Mouse (Mus musculus): ENCODE results near the gene Eno2. TPM values are rescaled to one million over a fixed set of nuclear protein-coding genes. Genes with fewer than 3 reads are reported as not detected.

Eno2 gene
- total and polyA plus RNA-seq, 2 experiments from 2014 or later, result 175 to 267 TPM

DNA sequence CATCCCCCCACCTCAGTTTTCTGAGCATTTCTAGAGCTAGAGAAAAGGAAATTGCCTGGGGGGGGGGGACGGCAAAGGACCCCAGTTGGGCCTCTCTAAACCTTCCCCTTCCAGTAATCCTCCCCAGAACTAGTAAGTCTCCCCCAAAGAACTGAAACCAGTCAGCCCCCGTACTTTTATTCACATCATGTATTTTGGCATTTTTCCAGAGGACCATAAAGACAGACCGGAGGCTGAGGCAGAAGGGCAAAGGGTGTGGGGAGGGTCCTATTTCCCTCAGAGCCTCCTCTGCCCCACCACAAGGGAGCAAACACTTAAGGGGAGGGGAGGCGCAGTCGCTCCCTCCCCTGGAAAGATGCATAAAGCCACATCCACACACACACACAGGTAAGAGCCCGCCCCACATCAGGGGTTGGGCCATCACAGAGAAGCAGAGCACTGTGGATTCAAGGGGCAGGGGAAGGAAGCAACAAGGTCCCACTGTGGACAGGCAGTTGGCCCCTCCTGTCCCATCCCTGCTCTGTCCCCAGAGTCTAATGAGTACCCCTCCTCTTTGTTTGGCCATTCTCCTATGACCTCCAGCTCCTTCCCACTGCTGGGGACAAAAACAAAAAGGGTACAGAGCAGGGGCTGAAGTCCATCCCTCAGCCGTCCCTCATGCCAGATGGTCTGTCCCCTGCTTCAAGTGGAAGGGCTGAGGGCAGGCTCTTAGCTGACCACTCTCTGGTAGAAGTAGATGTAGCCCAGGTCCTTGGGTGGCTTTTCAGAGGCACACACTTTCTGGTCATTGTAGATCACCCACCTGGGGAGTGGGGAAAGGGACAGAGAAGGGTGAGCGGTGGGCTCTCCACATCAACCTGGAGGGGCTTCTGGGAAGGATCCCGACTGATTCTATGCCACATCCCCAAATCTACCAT is 45.6 kb upstream of the Eno2 start:
- H3K27me3 ChIP-seq (ENCODE audit: insufficient read depth, low read length), result no peaks in the 10 kb centered on the region
- no peak overlapping the region for H3K4me3 ChIP-seq (ENCODE audit: low read depth, low read length)
- H3K9me3 ChIP-seq (ENCODE audit: low read length), result no peaks in the 10 kb centered on the region
- 0 out of 2 replicates have a peak overlapping the region, but pooled peaks have one; percentile 19 for H3K9ac ChIP-seq (replicated peaks; ENCODE audit: low read length, poor library complexity, severe bottlenecking)
- 69% methylated on average over 9 of the region's 9 CpGs for WGBS
- H3K4me2 ChIP-seq (ENCODE audit: low read depth, low read length, poor library complexity, severe bottlenecking), result peak overlapping the region; percentile 87; the same call in 1 of the 2 replicates
- no peak overlapping the region for H3K27ac ChIP-seq (ENCODE audit: low read depth, low read length)
- ATAC-seq (ENCODE audit: low FRiP score) (no peak), DNase-seq (ENCODE audit: low spot score) (peak; percentile 40)
- TF ChIP-seq CTCF (IDR thresholded peaks at IDR 0.05), result no peak
- H3K4me1 ChIP-seq (ENCODE audit: insufficient read depth, low read length), result peaks cover 12% of the 10 kb centered on the region
- H3K36me3 ChIP-seq (ENCODE audit: insufficient read depth, low read length), result peaks cover 53% of the 10 kb centered on the region

DNA sequence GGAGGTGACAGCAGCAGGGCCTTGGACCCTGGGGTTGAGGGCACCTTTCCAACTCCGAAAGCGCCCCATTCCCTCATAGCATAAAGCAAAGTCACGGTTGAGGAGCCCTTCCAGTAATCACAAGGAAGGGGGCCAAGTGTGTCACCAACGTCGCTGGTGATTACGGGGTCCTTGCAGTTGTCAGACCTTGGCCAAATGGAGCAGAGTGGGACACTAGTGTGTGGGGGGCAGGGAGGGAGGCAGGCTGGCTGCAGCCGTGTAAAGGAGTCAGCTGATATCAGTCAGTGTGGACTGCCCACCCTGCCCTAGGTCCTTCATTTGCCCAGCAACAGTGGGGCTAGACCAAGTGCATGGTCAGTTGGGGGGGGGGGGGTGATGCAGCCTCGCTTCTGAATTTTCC is 45.0 kb upstream of the Eno2 start:
- 39% methylated on average over 8 of the region's 8 CpGs for WGBS
- peak overlapping the region; percentile 61 for H3K4me3 ChIP-seq (ENCODE audit: low read depth, low read length)
- no peak for TF ChIP-seq CTCF (IDR thresholded peaks at IDR 0.05)
- H3K36me3 ChIP-seq (ENCODE audit: insufficient read depth, low read length), result peaks cover 47% of the 10 kb centered on the region
- no peaks in the 10 kb centered on the region for H3K9me3 ChIP-seq (ENCODE audit: low read length)
- ATAC-seq (ENCODE audit: low FRiP score), result peak; percentile 35
- peak overlapping the region; percentile 74; the same call in 1 of the 2 replicates for H3K27ac ChIP-seq (ENCODE audit: low read depth, low read length)
- H3K4me1 ChIP-seq (ENCODE audit: insufficient read depth, low read length), result peaks cover 14% of the 10 kb centered on the region
- H3K27me3 ChIP-seq (ENCODE audit: insufficient read depth, low read length), result no peaks in the 10 kb centered on the region
- H3K9ac ChIP-seq (replicated peaks; ENCODE audit: low read length, poor library complexity, severe bottlenecking), result no peak overlapping the region
- peak; percentile 32 for DNase-seq (ENCODE audit: low spot score)
- peak overlapping the region; percentile 87 for H3K4me2 ChIP-seq (ENCODE audit: low read depth, low read length, poor library complexity, severe bottlenecking)

DNA sequence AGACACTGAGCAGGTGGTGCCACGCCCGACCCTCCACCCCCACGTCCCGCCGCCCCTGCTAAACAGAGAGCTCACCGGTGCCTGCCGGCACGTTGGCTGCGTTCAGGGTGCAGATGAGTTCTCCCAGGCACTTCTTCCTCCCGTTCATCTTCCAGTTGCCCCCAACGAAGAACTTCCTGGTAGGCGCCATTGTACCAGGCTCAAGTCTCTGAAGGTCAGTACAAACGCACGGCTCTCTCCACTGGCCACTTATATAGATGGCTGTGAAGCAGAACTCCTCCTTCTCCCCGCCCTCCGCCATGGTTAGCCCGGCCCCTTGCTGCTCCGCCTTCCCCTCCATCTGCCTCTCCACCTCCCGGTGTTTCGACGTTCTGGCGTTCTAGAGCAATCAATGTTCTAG is 44.5 kb upstream of the Eno2 start, which contains the start of gene Tpi1:
Gene Tpi1 (minus strand): TSS at position 364 of the 400 bp plus-strand sequence.
- Histone ChIP-seq H3K27ac (ENCODE audit: low read depth, low read length) (peak within 1 kb of the TSS; percentile 74), H3K9me3 (ENCODE audit: low read length) (no peaks in the 10 kb centered on the region), H3K9ac (replicated peaks; ENCODE audit: low read length, poor library complexity, severe bottlenecking) (peak within 1 kb of the TSS; percentile 71), H3K4me3 (ENCODE audit: low read depth, low read length) (peak within 1 kb of the TSS; percentile 61), H3K27me3 (ENCODE audit: insufficient read depth, low read length) (no peaks in the 10 kb centered on the region), H3K4me1 (ENCODE audit: insufficient read depth, low read length) (peaks cover 14% of the 10 kb centered on the region), H3K4me2 (ENCODE audit: low read depth, low read length, poor library complexity, severe bottlenecking) (peak within 1 kb of the TSS; percentile 87), H3K36me3 (ENCODE audit: insufficient read depth, low read length) (peaks cover 43% of the 10 kb centered on the region)
- no peak for TF ChIP-seq CTCF (IDR thresholded peaks at IDR 0.05)
- WGBS, result under 1% methylated on average over 22 of the region's 22 CpGs
- DNase-seq (ENCODE audit: low spot score) (peak; percentile 93), ATAC-seq (ENCODE audit: low FRiP score) (peak; percentile 83)

DNA sequence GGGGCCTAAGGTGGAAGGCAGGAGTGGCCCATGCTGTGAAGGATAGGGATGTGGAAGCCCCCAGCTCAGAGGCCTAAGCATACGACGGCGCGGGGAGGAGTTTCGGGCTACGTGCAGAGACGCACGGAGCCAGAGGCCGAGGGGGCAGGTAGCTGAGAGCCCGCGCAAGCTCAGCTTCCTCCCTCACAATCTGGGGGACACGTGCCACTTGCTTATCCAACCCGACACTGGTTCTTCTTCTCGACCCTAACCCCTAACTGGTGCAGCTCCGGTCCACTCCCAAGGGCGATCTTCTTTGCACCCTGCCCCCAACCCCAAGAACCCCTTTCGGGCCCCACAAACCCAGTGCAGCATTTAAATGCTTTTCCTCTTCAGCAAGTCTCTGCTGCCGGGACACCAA is 44.0 kb upstream of the Eno2 start:
- H3K9ac ChIP-seq (replicated peaks; ENCODE audit: low read length, poor library complexity, severe bottlenecking), result peak overlapping the region; percentile 71
- H3K9me3 ChIP-seq (ENCODE audit: low read length), result no peaks in the 10 kb centered on the region
- DNase-seq (ENCODE audit: low spot score) (peak; percentile 84), ATAC-seq (ENCODE audit: low FRiP score) (peak; percentile 79)
- TF ChIP-seq CTCF (IDR thresholded peaks at IDR 0.05), result no peak
- H3K4me3 ChIP-seq (ENCODE audit: low read depth, low read length), result peak overlapping the region; percentile 61
- peak overlapping the region; percentile 74 for H3K27ac ChIP-seq (ENCODE audit: low read depth, low read length)
- H3K36me3 ChIP-seq (ENCODE audit: insufficient read depth, low read length), result peaks cover 41% of the 10 kb centered on the region
- peak overlapping the region; percentile 87 for H3K4me2 ChIP-seq (ENCODE audit: low read depth, low read length, poor library complexity, severe bottlenecking)
- no peaks in the 10 kb centered on the region for H3K27me3 ChIP-seq (ENCODE audit: insufficient read depth, low read length)
- peaks cover 14% of the 10 kb centered on the region for H3K4me1 ChIP-seq (ENCODE audit: insufficient read depth, low read length)
- WGBS, result 0% methylated on average over 18 of the region's 18 CpGs

DNA sequence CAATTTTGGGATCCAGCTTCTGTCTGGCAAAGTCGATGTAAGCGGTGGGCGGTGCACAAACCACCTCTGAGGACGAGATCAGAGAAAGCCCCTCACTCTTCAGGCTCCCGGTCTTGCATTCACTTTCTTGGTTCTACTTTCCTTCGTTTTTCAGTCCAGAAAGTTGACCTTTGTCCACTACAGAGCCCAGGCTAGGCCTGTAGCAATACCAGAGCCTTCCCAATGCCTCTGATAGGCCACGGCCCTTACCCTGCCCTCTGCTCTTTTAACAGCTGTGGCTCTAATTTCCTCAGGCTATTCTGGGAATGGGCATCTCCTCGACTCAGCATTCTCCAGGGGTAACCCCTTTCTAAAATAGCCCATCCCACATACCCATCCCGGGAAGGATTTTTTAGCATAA is 43.4 kb upstream of the Eno2 start:
- Histone ChIP-seq H3K36me3 (ENCODE audit: insufficient read depth, low read length) (peaks cover 34% of the 10 kb centered on the region), H3K4me3 (ENCODE audit: low read depth, low read length) (peak overlapping the region; percentile 61), H3K9me3 (ENCODE audit: low read length) (no peaks in the 10 kb centered on the region), H3K27ac (ENCODE audit: low read depth, low read length) (peak overlapping the region; percentile 74), H3K9ac (replicated peaks; ENCODE audit: low read length, poor library complexity, severe bottlenecking) (peak overlapping the region; percentile 71), H3K27me3 (ENCODE audit: insufficient read depth, low read length) (no peaks in the 10 kb centered on the region), H3K4me2 (ENCODE audit: low read depth, low read length, poor library complexity, severe bottlenecking) (peak overlapping the region; percentile 87), H3K4me1 (ENCODE audit: insufficient read depth, low read length) (peaks cover 14% of the 10 kb centered on the region)
- TF ChIP-seq CTCF (IDR thresholded peaks at IDR 0.05), result no peak
- DNase-seq (ENCODE audit: low spot score) (no peak), ATAC-seq (ENCODE audit: low FRiP score) (no peak)
- WGBS, result 17% methylated on average over 9 of the region's 9 CpGs

Measured in midbrain, postnatal 0 days (tissue).